Mouse (Mus musculus) stomach, embryonic 14.5 days (tissue): ENCODE measurements around the gene Galr3. TPM values are rescaled to one million over a fixed set of nuclear protein-coding genes. Genes with fewer than 3 reads are reported as not detected.
A peak's percentile ranks its signal among the peaks of the same experiment; 100 is the strongest.
"Not testable (repeated sequence)": the region's sequence is repeated elsewhere in the genome, so short reads cannot be mapped to it uniquely, and the experiment has no call there.

Experiments
- ATAC-seq: fragments of 200-750 bp; cut with Nextera tagmentation; 2 replicates; pipeline ENCODE4 v1.8.0; 2017; ENCODE audit warnings: low read depth, moderate TSS enrichment; ENCODE audit not compliant: insufficient number of reproducible peaks, insufficient read depth, low FRiP score
- H3K27ac ChIP-seq: fragments of 300-500 bp; sonication (generic); 2 replicates; pipeline ENCODE4 v1.5.1; 2014; ENCODE audit warnings: mild to moderate bottlenecking, low read length, moderate library complexity, mixed read lengths
- H3K27me3 ChIP-seq: fragments of 300-500 bp; sonication (generic); 2 replicates; pipeline ENCODE4 v1.6.1; 2014; ENCODE audit warnings: low read length, control low read depth, mixed read lengths; ENCODE audit not compliant: control insufficient read depth, insufficient read depth
- H3K36me3 ChIP-seq: fragments of 300-500 bp; sonication (generic); 2 replicates; pipeline ENCODE4 v1.6.1; 2014; ENCODE audit warnings: mild to moderate bottlenecking, control low read depth, low read length, moderate library complexity, mixed read lengths; ENCODE audit not compliant: control insufficient read depth, insufficient read depth
- H3K4me1 ChIP-seq: fragments of 300-500 bp; sonication (generic); 2 replicates; pipeline ENCODE4 v1.6.1; 2014; ENCODE audit warnings: low read length, control low read depth, mixed read lengths; ENCODE audit not compliant: control insufficient read depth, insufficient read depth
- H3K4me2 ChIP-seq: fragments of 300-500 bp; sonication (generic); replicated peaks from 2 replicates; pipeline ENCODE4 v1.6.1; 2014; ENCODE audit warnings: low read depth, low read length, control low read depth
- H3K4me3 ChIP-seq: fragments of 300-500 bp; sonication (generic); 2 replicates; pipeline ENCODE4 v1.5.1; 2014; ENCODE audit warnings: low read depth, low read length, control low read depth
- H3K9ac ChIP-seq: fragments of 300-500 bp; sonication (generic); replicated peaks from 2 replicates; pipeline ENCODE4 v1.6.1; 2014; ENCODE audit warnings: low read depth, mild to moderate bottlenecking, control low read depth, low read length, moderate library complexity, mixed read lengths
- H3K9me3 ChIP-seq: fragments of 300-500 bp; sonication (generic); 2 replicates; pipeline ENCODE4 v1.6.1; 2016; ENCODE audit warnings: low read depth, low read length, control low read depth; ENCODE audit not compliant: control insufficient read depth
- WGBS: fragments of 180-500 bp; shearing (Covaris S2); extraction: QIAGEN DNeasy Blood & Tissue Kit; methylation state at CpG from one replicate; pipeline ENCODE4 v1.1.7; 2014; 5-methylcytosine and 5-hydroxymethylcytosine counted together
- polyA plus RNA-seq: library from polyadenylated mRNA; unstranded; fragments of >200 nt; fragmentation: Nextera tagmentation; extraction: Ambion mirVana; gene quantifications from 2 replicates; pipeline ENCODE4 v1.2.1, GENCODE M21; 2014

The Galr3 gene
- polyA plus RNA-seq, 1 experiment from 2014 or later, result 0.30 TPM

GRCm38 (mm10) chr15:79002036-79002435 lies 39.6 kb upstream of the Galr3 start:
- peak; percentile 53; the same call in 1 of the 2 replicates for ATAC-seq
- H3K4me2 ChIP-seq, result no peak overlapping the region
- H3K36me3 ChIP-seq, result peaks cover 69% of the 10 kb centered on the region

DNA sequence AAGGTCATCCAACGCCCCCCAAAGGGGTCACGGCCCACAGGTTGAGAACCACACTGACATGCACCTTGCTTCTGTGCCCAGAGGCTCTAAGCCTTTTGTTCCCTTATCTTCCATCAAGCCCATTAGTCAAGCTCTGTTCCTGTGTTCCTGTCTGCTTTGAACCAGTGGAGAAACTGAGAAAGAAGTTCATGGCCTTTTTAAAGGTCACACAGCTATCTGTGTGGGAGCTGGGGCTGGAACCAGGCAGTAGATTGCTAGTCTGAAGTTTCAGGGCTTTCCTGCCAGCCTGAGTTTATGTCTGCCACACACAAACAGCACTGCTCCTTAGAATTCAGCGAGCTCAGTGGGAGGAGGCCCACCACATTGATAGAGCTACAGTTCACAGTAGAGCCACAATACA lies 38.6 kb upstream of the Galr3 start:
- no peak for ATAC-seq
- Histone ChIP-seq H3K9ac (no peak overlapping the region), H3K27me3 (no peaks in the 10 kb centered on the region), H3K36me3 (peaks cover 70% of the 10 kb centered on the region), H3K4me2 (no peak overlapping the region), H3K4me1 (no peaks in the 10 kb centered on the region), H3K4me3 (no peak overlapping the region), H3K27ac (no peak overlapping the region), H3K9me3 (no peaks in the 10 kb centered on the region)
- 76% methylated on average over 3 of the region's 3 CpGs for WGBS

More at GRCm38 (mm10) chr15:79002036-79002435, 39.6 kb upstream of the Galr3 start:
- Histone ChIP-seq H3K9me3 (no peaks in the 10 kb centered on the region), H3K27me3 (no peaks in the 10 kb centered on the region), H3K4me3 (no peak overlapping the region), H3K27ac (no peak overlapping the region), H3K9ac (no peak overlapping the region), H3K4me1 (no peaks in the 10 kb centered on the region)
- 44% methylated on average over 19 of the region's 19 CpGs for WGBS

GRCm38 (mm10) chr15:79005581-79005980 lies 36.1 kb upstream of the Galr3 start:
- no peak overlapping the region for H3K9ac ChIP-seq
- no peaks in the 10 kb centered on the region for H3K27me3 ChIP-seq
- peaks cover 59% of the 10 kb centered on the region for H3K36me3 ChIP-seq
- no peaks in the 10 kb centered on the region for H3K4me1 ChIP-seq
- ATAC-seq, result no peak
- H3K4me3 ChIP-seq, result no peak overlapping the region
- no peaks in the 10 kb centered on the region for H3K9me3 ChIP-seq
- 82% methylated on average over 9 of the region's 9 CpGs for WGBS
- no peak overlapping the region for H3K4me2 ChIP-seq
- H3K27ac ChIP-seq, result no peak overlapping the region

GRCm38 (mm10) chr15:79006638-79007037 lies 35.0 kb upstream of the Galr3 start:
- 78% methylated on average over 3 of the region's 3 CpGs for WGBS
- Histone ChIP-seq H3K4me3 (no peak overlapping the region), H3K36me3 (peaks cover 49% of the 10 kb centered on the region), H3K4me2 (no peak overlapping the region), H3K9ac (no peak overlapping the region), H3K27me3 (no peaks in the 10 kb centered on the region), H3K27ac (no peak overlapping the region), H3K4me1 (no peaks in the 10 kb centered on the region), H3K9me3 (no peaks in the 10 kb centered on the region)
- ATAC-seq, result no peak

- Histone ChIP-seq H3K4me1 (no peaks in the 10 kb centered on the region), H3K9me3 (no peaks in the 10 kb centered on the region), H3K4me2 (no peak overlapping the region), H3K9ac (no peak overlapping the region), H3K36me3 (peaks cover 45% of the 10 kb centered on the region), H3K4me3 (no peak overlapping the region), H3K27ac (no peak overlapping the region), H3K27me3 (no peaks in the 10 kb centered on the region)
- ATAC-seq, result no peak
- WGBS, result 90% methylated on average over 5 of the region's 5 CpGs
Observed at GRCm38 (mm10) chr15:79007059-79007458, 34.6 kb upstream of the Galr3 start.

GRCm38 (mm10) chr15:79007836-79008235 lies 33.8 kb upstream of the Galr3 start:
- not testable (repeated sequence) for ATAC-seq
- WGBS, result 82% methylated on average over 6 of the region's 6 CpGs

DNA sequence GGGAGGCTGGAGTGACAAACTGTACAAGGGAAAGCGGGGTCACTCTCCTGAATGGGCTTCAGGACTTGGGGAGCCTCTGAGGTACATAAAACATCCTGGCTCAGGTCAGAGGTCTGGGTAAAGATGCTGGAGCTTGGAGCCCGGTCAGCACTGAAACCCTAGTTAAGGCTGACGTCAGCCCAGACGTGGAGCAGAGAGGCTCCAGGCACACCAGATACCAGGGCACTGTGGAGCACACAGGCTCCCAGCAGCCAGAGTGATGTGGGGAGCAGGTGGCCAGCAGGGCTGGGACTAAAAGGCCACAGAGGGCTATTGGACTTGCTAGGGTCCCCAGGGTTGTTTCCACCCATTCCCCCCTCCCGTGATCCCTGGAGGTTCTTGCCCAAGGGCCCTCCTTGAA lies 32.0 kb upstream of the Galr3 start:
- H3K27ac ChIP-seq, result no peak overlapping the region
- H3K4me2 ChIP-seq, result no peak overlapping the region
- no peaks in the 10 kb centered on the region for H3K9me3 ChIP-seq
- WGBS, result 60% methylated on average over 5 of the region's 5 CpGs
- no peak for ATAC-seq
- no peak overlapping the region for H3K9ac ChIP-seq
- no peak overlapping the region for H3K4me3 ChIP-seq
- H3K4me1 ChIP-seq, result no peaks in the 10 kb centered on the region
- peaks cover 20% of the 10 kb centered on the region for H3K36me3 ChIP-seq
- no peaks in the 10 kb centered on the region for H3K27me3 ChIP-seq

More at GRCm38 (mm10) chr15:79007836-79008235, 33.8 kb upstream of the Galr3 start:
- not testable (repeated sequence) for H3K4me3 ChIP-seq, H3K27me3 ChIP-seq, H3K27ac ChIP-seq, H3K9me3 ChIP-seq, H3K9ac ChIP-seq, H3K4me1 ChIP-seq, H3K4me2 ChIP-seq
- H3K36me3 ChIP-seq, result peaks cover 38% of the 10 kb centered on the region

- no peak overlapping the region for H3K9ac ChIP-seq
- H3K27me3 ChIP-seq, result no peaks in the 10 kb centered on the region
- no peak overlapping the region; the same call in 1 of the 2 replicates for H3K27ac ChIP-seq
- WGBS, result 51% methylated on average over 10 of the region's 10 CpGs
- no peaks in the 10 kb centered on the region for H3K9me3 ChIP-seq
- H3K4me2 ChIP-seq, result no peak overlapping the region
- no peak for ATAC-seq
- H3K4me1 ChIP-seq, result no peaks in the 10 kb centered on the region
- peaks cover 6% of the 10 kb centered on the region for H3K36me3 ChIP-seq
- no peak overlapping the region for H3K4me3 ChIP-seq
Observed at GRCm38 (mm10) chr15:79011550-79011949, 30.1 kb upstream of the Galr3 start.

DNA sequence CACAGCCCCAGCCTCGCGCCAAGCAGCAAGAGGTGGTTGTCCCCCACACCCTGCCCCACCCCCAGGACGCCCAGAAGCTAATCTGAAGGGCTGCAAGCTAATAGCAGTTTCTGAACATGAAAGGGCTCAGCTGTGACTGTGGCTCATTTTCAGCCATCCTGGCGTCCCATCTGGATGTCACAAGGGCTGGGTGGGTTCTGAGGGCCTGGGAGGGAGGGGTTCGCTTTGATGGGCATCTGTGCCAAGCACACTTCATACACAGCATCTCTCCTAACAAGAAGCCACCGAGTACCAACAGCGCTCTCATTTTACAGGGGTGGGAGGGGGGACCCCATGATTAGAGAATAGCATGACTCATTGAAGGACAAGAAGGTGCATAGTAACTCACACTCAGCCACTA lies 28.3 kb upstream of the Galr3 start:
- WGBS, result 65% methylated on average over 7 of the region's 7 CpGs
- H3K4me2 ChIP-seq, result no peak overlapping the region
- no peak for ATAC-seq
- no peaks in the 10 kb centered on the region for H3K9me3 ChIP-seq
- H3K27ac ChIP-seq, result no peak overlapping the region
- no peaks in the 10 kb centered on the region for H3K27me3 ChIP-seq
- 0 out of 2 replicates have a peak, but pooled peaks cover 3% of the 10 kb centered on the region for H3K4me1 ChIP-seq
- no peaks in the 10 kb centered on the region for H3K36me3 ChIP-seq
- H3K4me3 ChIP-seq, result no peak overlapping the region
- no peak overlapping the region for H3K9ac ChIP-seq
